Mouse (Mus musculus) frontal cortex, postnatal 10 days (tissue): ENCODE results near the gene Mcrip2.
"Not testable (repeated sequence)": the region's sequence is repeated elsewhere in the genome, so short reads cannot be mapped to it uniquely, and the experiment has no call there.

ENCODE experiments used
- DNase-seq, 2 experiments: peaks; one replicate each; pipeline ENCODE4 v3.0.0; 2022; ENCODE audit warnings: low spot score in 2 of 2, mixed read lengths in 1 of 2

Gene Mcrip2

DNA sequence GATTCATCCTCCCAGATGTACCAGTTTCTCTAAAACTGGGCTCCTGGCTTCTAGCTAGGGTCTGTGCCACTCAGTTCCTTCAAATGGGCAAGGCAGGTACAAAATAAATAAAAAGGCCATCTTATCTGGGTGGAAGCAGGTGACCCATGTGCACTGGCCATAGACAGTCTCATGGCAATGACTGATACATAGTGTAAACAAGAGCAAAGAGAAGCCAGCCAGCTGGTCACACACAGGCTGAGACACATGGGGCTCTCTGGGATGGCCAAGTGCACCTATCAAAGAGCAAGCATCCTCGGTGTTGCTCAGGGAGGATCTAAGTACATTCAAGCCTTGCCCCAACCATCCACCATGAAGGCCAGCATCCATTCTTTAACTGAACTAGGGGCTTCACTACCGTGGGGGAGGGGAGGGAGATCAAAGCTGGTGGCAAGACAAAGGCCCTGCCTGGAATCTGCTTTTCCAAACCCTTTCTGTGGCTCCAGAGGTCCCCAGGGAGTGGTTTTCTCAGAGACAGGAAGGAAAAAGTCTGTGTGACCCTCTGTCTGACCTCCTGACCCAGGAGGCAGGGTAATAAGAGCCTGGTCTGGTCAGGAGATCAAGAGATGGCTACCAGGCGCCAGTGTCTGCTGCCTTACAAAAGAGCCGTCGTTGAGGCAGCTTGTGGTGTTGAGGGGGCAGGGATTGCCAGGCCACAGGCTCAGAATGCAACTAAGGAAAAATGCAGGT, 12.5 kb upstream of the Mcrip2 start:
- DNase-seq, result no peak

DNA sequence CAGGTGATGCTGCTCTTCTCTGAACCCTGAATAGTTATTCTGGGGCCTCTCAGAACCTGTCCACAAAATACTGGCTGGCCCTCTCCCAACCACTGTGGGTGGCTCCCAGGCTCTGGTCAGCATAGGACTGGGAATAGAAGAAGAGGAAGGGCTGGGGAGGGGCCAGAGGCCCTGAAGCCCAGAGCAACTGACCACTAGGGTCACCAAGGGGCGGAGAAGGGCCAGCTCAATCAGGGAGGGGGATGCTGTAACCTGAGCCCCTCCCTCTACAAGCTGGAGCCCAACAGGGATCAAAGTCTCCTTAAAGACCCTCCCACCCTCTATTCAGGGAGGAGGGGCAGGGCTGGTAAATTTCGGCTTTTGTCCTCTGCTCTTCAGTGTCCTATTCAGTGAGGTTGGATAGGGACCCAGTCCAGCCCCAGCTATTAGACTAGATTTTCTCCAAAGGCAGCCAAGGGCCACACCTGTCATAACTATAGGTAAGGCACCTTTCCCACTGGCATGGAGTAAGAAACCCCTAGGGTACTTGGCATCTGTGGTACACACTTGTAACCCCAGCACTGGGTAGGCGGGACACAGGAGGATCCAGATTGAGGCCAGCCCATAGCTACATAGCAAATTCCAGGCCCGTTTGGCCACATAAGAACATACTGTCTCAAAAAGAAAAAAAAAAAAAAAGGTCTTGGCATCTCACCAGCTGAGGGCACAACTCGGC, 11.8 kb upstream of the Mcrip2 start, which contains the start of gene Wfikkn1:
Gene Wfikkn1 (minus strand): TSS at position 663 of the 715 bp plus-strand sequence.
- DNase-seq, result no peak

DNA sequence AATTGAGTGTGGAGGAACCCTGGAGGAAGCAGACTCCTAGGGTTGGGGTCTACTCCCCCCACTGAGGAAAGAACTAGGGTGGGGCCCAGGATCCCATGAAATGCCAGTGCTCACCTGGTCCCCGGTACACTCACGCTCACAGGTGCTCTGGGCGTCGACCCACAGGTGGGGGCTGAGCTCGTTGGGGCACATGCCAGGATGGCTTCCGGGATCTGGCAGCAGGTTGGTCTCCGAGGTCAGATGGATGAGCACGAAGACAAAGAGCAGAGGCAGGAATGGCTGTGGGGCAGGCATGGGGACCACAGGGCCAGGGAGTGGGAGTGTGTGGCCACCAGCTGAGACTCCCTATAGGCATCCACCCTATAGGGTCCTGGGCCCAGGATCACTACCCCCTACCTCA, 11.2 kb upstream of the Mcrip2 start:
- DNase-seq, result no peak

DNA sequence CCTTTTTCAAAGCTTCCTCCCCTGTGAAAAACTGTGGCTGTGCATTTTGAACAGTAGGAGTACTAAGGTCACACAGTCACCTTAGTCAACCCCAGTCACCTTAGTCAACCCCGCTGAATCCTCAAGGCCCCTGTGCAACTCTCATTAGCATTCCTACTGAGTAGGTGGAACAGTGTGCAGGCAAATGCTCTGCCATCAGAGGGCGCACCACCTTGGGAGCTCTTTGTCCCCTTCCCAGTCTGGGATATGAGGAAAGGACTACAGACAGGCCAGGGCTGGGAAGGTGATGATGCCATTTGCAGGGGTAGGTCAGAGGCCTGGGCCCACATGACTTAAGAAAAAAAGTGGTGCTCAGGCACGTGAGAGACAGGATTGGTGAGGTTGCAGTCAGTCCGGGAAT, 10.7 kb upstream of the Mcrip2 start:
- no peak for DNase-seq

DNA sequence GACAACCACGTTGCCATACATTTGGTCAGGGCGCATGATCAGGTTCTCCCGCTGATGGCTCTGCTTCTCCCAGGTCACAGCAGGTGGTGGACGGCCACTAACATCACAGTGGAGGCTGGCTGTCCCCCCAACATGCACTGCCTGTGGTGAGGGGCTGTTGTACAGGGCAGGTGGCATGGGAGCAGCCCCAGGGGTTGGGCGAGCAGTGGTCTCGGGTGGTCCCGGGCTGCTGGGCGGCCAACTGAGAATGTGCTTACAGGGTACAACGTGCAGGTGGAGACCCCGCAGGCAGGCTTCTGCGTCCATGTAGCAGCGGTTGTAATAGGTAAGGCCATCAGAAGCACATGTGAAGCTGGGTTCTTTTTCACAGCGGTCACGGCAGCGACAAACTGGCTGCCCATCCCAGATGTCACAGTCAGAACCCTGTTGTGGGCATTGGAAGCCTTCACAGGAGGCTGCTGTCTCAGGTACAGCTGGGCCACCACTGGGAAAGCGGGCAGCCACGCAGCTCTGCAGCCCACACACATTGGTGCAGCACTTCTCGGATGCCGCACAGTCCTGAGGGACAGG, 10.1 kb upstream of the Mcrip2 start:
- DNase-seq, result no peak

DNA sequence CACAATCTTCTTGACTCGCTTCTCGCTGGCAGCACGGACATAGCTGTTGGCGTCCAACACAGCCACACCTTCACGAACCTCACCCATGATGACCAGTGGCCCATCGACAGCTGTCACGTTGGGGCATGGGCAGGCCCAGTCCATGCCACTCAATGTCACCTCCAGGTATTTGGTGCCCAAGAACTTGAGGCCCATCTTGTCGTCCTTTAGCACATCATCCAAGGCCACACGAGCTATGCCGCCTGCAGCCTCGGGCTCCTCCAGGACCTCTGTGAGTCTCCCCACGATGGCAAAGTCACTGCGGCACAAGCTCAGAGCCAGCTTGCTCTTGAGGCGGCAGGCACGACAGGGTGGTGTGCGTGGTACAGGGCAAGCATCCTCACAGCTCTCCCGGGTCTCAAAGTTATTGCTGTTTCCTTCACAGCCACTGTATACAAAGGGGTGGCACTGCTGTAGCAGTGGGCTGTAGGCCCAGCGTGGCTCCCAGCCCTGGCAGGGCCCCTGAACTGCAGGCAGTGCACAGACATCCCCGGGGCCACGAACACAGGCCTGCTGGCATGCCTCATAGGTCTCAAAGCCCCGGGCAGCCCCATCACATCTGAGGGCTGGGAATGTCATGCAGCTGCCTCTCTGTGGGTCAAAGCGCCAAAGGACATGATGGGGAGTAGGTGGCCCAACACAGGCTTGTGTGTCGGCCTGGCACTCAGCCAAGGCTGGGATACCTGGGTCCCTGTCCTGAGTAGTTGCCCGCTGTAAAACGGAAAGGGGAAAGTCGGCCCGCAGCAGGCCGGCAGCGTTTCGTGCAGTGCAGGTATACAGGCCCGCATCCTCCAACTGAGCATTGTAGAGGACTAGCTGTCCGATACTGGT, 9.4 kb upstream of the Mcrip2 start:
- DNase-seq, result no peak

DNA sequence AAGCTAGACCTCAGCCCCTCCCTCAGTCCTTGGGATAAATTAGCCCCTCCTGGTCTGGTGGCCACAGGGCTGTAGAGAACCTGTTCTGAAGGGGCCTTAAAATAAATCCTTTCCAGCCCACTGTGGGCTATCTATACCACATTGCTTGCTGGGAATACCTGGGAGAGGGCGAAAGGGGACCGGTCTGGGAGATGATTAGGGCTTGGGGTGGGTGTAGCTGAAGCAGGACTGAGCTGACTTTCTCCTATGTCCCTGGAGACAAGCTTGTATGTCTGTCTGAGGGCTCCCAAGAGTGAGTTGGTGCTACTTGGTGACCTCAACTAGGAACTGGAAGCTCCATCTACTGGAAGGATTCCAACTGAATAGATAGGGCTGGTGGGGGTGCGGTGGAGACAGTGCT, 8.5 kb upstream of the Mcrip2 start:
- no peak for DNase-seq

DNA sequence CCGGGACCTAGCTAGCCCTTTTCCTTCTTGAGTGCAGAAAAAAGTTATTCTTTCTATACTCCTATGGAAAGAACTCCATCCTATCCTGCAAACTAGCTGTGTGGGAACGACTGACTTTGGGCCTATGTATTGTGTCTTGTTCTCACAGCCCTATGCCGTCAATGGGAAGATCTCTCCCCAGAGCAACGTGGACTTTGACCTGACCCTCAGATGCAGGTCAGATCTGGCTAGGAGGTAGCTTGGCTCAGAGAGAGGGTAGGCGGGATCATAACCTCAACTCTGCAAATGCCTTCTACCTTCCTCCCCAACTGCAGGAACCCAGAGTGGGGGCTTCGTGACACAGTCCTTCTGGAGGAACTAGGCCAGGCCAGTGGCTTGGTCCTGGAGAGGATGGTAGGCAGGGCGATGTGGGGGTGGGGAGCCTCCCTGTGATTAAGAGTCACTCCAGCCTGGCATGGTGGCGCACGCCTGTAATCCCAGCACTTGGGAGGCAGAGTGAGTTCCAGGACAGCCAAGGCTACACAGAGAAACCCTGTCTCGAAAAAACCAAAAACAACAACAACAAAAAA, 7.9 kb upstream of the Mcrip2 start:
- no peak for DNase-seq

DNA sequence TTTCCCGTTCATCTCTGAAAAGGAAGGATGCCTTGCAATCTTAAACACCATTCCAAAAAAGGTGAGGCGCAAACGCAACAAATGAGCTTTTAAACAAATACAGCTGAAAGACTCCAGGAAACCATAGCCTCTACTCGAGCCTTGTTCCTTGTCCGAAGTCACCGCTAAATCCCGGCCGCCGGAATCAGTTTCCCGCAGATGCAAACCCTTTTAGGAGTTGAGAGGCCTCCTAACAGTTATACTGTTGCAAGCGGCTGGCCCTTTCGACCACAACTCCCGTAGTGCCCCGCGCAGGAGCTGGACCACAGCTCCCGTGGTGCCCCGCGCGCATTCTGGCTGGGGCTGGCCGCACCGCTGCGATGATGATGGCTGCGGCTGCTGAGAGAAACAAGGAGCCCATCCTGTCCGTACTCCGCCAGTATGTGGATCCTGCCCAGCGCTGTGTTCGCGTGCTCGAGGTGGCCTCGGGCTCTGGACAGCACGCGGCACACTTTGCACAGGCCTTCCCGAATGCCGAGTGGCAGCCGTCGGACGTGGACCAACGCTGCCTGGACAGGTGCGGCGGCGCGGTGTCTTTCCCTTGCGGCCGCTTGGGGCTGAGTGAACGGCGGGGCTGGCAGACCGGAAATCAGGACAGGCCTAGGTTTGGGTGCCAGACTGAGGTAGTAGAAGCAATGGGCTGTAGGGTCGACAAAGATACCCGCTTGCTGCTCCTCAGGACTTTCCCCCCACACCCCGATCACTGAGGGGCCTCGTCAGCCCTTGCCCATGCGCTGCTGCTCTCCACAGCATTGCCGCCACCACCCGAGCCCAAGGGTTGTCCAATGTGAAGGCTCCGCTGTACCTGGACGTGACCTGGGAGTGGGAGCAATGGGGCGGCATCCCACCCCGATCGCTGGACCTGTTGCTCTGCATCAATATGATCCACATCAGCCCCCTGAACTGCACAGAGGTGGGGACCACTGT, 6.9 kb upstream of the Mcrip2 start:
- DNase-seq, result peak; percentile 80 to 88

DNA sequence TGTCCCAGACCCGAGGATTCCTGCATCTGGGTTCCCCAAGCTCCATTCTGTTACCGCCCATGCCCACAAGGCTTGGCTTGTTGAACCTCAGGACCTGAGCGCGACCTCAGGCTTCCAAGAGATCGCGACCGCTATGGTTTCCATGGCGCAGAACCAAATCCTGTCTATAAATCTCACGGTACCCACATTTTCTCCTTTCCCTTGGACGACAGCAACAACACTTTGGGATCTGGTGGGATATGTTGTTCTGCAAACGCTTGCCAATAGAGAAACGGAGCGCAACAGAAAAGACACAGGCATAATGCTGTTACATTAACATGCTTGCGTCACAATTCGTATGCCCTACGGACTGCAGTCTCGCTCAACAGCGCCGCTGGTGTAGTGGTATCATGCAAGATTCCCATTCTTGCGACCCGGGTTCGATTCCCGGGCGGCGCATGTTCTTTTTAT, 6.2 kb upstream of the Mcrip2 start, which contains the start of gene Mettl26:
Gene Mettl26 (plus strand): TSS at position 354 of the 450 bp plus-strand sequence.
- DNase-seq, result peak; percentile 85 to 95

DNA sequence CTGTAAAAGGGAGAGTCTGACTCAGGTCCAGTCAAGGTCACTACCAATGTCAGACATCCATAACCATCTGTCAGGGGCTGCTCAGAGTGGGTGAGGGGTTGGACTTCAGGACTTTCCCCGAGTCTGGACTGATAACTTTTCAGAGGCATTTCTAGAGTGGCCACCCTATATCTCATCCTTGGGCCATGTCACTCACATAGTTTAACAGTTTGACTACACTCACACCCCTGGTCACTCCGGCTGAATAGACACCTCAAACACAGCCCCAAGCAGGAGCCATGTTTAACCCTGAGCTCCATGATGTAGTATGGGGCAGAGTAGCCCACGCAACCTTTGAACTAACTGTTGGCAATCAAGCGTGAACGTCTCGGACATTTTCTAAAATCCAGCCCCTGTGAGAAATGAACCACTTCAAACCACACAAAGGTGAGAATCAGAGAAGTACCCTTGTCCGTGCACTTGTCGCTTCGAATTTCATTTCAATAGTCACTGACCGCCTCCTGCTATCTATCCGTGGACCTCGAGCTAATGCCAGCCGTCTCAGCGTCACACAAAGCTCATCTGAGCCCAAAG, 5.7 kb upstream of the Mcrip2 start:
- DNase-seq, result no peak

DNA sequence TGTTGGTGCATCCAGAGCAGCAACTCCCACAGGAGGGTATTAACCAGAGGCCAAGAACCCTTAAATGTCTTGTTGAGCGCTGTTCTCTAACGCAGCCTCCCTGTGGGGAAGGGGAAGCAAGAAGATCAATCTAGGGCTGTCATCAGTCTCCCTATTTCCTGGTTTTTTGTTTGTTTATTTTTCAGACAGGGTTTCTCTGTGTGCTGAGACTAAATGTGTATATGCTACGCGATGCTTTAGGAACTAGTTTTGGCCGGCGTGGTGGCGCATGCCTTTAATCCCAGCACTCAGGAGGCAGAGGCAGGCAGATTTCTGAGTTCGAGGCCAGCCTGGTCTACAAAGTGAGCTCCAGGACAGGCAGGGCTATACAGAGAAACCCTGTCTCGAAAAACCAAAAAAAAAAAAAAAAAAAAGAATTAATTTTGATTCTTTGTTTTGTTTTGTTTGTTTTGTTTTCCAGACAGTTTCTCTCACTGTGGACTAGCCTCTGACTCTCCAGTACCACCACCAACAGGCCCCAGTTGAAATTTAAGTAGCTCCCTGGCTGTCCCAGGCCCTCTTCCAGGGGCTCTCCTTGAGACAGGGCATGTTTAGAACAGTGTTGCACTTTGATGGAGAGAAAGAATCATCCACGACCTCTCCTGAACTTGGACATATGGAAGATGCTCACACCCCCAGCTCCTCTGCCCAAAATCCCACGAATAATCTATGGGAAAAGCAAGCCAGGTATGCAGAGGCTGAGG, 5.0 kb upstream of the Mcrip2 start:
- no peak for DNase-seq

DNA sequence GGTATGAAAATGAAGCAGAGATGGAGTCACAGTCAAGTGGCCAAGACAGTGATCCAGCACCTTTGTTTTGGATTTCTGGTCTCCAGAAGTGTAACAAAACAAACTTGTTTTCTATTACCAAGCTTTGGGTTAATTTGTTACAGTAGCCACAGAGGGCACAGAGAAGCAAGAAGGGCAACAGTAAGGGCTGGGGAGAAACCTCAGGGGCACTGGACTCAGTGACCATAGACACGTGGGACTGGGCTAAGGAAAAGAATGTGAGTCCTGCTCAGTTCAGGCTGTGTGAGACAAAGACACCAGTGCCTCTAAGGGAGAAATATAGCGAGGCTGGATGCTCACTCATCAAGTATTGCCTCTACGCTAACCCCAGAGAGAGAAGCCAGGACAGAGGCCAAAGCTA, 4.1 kb upstream of the Mcrip2 start:
- DNase-seq, result no peak

DNA sequence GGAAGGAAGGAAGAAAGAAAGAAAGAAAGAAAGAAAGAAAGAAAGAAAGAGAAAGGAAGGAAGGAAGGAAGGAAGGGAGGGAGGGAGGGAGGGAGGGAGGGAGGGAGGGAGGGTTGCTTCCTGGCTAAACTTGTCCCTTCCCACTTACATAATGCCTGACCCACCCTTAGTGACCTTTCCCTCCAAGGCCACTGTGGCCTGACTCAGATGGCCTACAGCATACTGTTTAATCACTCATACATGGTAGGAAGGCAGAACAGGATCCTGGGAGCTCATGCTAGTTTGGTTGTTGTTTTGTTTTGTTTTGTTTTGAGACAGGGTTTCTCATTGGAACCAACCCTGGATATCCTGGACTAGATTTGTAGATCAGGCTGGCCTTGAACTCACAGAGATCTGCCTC, 3.0 kb upstream of the Mcrip2 start:
- not testable (repeated sequence) for DNase-seq

DNA sequence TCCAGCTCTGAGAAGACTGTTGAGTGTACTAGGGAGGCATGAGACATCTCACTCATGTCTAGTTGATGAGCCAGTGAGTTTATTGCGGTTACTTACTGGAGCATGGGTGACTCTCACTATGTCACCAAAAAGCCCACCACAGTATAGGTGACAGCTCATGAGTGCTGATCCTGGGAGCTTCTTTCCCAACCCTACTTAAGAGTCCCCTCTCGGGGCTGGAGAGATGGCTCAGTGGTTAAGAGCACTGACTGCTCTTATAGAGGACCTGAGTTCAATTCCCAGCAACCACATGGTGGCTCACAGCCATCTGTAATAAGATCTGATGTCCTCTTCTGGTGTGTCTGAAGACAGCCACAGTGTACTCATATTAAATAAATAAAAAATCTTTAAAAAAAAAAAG, 1.4 kb upstream of the Mcrip2 start:
- DNase-seq, result no peak

DNA sequence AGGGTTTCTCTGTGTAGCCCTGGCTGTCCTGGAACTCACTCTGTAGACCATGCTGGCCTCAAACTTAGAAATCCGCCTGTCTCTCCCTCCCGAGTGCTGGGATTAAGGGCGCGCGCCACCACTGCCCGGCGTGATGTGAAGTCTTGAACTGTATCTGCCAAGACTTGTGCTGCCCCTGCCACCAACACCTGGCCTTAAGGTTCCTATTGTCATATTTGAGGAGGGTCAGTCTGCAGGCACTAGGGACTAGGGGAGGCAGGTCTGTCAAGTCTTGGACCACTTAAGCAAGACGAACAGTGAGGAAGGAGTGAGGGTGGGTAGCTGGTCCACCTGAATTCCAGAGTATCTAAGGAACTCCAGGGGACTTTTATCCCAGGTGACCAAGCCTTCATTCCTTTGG, 934 bp upstream of the Mcrip2 start:
- DNase-seq, result no peak

DNA sequence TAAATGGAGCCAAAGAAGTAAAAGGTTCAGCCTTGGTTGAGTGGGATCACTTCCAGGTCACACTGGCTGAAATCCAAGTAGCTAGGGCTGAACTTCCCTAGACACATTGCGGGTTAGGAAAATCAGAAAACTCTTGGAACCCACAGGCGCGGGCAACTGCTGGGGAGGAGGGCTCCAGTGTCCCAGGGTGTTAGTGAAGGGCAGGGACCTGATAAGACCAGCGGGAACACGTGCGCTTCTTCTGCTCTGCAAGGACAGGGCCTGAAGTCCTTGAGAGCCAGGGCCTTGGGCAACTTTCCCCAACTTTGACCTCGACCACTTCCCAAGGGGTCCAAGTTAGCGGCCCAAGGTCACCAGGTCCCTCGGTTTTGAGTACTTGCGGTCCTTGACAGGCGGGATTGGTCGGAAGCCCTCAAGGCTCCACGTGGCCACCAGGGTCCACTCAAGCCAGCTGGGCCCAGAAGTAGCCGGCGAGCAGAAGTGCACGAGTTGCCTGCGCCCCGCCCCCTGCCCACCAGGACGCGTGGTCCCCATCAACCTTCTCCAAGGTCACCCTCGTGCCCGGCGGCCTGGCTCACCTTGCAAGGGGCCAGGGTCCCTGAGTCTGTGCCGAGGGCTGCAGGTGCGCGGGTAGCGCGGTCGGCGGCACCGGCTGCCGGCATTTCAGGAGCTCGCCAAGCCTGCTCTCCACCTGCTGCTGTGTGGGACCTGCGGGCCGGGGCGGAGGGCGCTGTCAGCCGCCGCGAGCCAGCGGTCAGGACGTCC, 546 bp downstream of the Mcrip2 start:
- DNase-seq, result no peak

DNA sequence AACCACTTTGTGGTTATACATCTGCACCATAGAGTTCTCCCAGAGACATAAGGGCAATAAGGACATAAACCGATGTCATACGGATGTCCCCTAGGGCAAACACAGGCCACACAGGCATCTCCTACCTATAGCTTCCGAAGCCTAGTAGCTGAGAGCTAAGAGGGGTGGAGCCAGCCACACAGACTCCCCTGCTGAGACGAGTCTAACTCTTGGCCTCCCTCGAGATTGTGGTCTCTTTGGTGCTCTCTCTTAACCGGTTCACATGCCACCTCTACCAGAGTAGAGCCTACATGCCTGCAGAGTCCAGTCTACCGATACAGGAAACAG, 1.1 kb downstream of the Mcrip2 start:
- DNase-seq, result no peak

DNA sequence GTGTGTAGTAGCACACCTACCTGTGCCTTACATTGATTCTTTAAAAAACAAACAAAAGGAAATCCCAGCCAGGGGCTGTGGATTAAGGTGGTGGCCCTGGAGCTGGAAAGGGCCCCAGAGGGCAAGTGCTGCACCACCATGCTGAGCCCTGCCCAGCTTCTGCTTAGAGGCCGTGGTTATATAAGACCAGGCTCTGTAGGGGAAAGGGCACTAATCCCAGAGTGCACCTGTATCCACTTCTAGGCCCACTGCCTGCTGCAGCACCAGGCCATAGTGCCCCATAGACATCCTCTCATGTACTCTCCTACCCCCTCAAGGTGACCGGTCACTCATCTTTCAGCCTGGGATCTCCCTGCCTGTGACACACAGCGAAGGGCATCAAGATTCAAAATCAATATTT, 2.4 kb downstream of the Mcrip2 start:
- no peak for DNase-seq
